Mouse (Mus musculus) MEL (cell line): ENCODE measurements around the gene Rad18.

Source experiments
- CTCF ChIP-seq, 3 experiments: IDR thresholded peaks in 2 of 3; conservative IDR thresholded peaks in 1 of 3; 2 replicates each; pipeline ENCODE4 v1.5.1; 2011 to 2012; ENCODE audit warnings: low read length in 3 of 3, low read depth in 2 of 3, mild to moderate bottlenecking in 2 of 3, improper control_type of control experiment in 1 of 3, inconsistent platforms in 1 of 3, mixed read lengths in 1 of 3, moderate library complexity in 1 of 3; ENCODE audit not compliant: control insufficient read depth in 1 of 3, insufficient read depth in 1 of 3, poor library complexity in 1 of 3, severe bottlenecking in 1 of 3
- SMC3 ChIP-seq: IDR thresholded peaks from 2 replicates; pipeline ENCODE4 v1.6.1; 2011; ENCODE audit warnings: low read depth, low read length, improper control_type of control experiment
- ZNF384 ChIP-seq: IDR thresholded peaks from 2 replicates; pipeline ENCODE4 v1.6.1; 2012; ENCODE audit warnings: low read depth, mild to moderate bottlenecking, inconsistent platforms, low read length, improper control_type of control experiment

DNA sequence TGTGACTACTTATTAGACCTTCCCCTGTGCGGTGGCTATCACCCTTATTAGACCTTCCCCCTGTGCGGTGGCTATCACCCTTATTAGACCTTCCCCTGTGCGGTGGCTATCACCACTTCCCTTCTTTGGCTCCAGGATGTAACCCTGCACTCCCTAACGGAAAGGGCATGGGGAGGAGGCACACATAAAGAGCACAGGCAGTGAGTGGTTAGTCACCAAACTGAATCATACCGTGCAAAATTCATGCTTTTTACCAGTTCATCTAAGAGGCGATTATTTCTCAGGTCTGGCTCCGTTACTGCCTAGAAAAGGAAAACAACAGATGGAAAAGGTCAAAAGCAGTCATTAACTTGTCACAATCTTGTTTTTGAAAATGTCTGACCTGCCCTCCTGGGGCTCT, 10.0 kb downstream of the Rad18 start:
- TF ChIP-seq SMC3 (no peak), ZNF384 (no peak), CTCF (IDR thresholded peaks at IDR 0.05 in 2 of 3, conservative IDR thresholded peaks at IDR 0.05 in 1 of 3; ENCODE audit: control insufficient read depth in 1 of 3, insufficient read depth in 1 of 3, low read depth in 2 of 3, low read length in 3 of 3, poor library complexity in 1 of 3, severe bottlenecking in 1 of 3) (no peak)
